ENCODE assay signal across 10 mouse cellular contexts in genomic region chr1:132366937-132367336, GRCm38 (mm10). TPM values are rescaled to one million over a fixed set of nuclear protein-coding genes. Genes with fewer than 3 reads are reported as not detected.
A peak's percentile ranks its signal among the peaks of the same experiment; 100 is the strongest.
DNase-seq lines count a peak whose midpoint lies in the region; ATAC-seq and TF ChIP-seq lines count a peak whose summit lies in the region.
"Had no signal": no experiment of that assay in that cellular context is flagged by ENCODE, and none has a peak within 500 bp of the region (broad histone marks: within the 10 kb centered on the region; RNA-seq: fewer than 3 reads in every experiment).

No protein-coding gene starts in this region.

- peaks cover 97% of the 10 kb centered on the region for H3K36me3 ChIP-seq in erythroblast, embryonic 14.5 days (ENCODE audit: control insufficient read depth)
- H3K36me3 ChIP-seq in lung, postnatal 0 days (ENCODE audit: insufficient read depth, low read length): no peaks in the 10 kb centered on the region
- H3K36me3 ChIP-seq in hindbrain, embryonic 12.5 days: peaks cover 10% of the 10 kb centered on the region
- no peaks in the 10 kb centered on the region for H3K36me3 ChIP-seq in midbrain, embryonic 15.5 days (replicated peaks)
- H3K36me3 ChIP-seq in kidney, embryonic 16.5 days (ENCODE audit: insufficient read depth, low read length): no peaks in the 10 kb centered on the region

- ATAC-seq in erythroblast, adult 5-6 weeks (replicated peaks; ENCODE audit: low FRiP score, poor library complexity, severe bottlenecking): no peak
- ATAC-seq in lung, postnatal 0 days: no peak
- 0 out of 2 replicates have a peak, but pooled peaks have one; percentile 23 for ATAC-seq in hindbrain, embryonic 12.5 days (ENCODE audit: low FRiP score)
- ATAC-seq in midbrain, embryonic 15.5 days (replicated peaks): 0 out of 2 replicates have a peak, but pooled peaks have one; percentile 11
- ATAC-seq in kidney, embryonic 16.5 days (ENCODE audit: low FRiP score, low TSS enrichment): no peak

- no peak overlapping the region for H3K9ac ChIP-seq in lung, postnatal 0 days (replicated peaks; ENCODE audit: low read depth)
- H3K9ac ChIP-seq in hindbrain, embryonic 12.5 days: peak overlapping the region; percentile 46
- no peak overlapping the region for H3K9ac ChIP-seq in midbrain, embryonic 15.5 days
- H3K9ac ChIP-seq in kidney, embryonic 16.5 days (replicated peaks; ENCODE audit: low read length): no peak overlapping the region

- peak overlapping the region; percentile 77 for H3K4me3 ChIP-seq in erythroblast, embryonic 14.5 days (replicated peaks)
- H3K4me3 ChIP-seq in lung, postnatal 0 days (ENCODE audit: low read depth, low read length): peak overlapping the region; percentile 19; the same call in 1 of the 2 replicates
- peak overlapping the region; percentile 4; the same call in 1 of the 2 replicates for H3K4me3 ChIP-seq in hindbrain, embryonic 12.5 days
- H3K4me3 ChIP-seq in midbrain, embryonic 15.5 days: no peak overlapping the region
- no peak overlapping the region for H3K4me3 ChIP-seq in kidney, embryonic 16.5 days (ENCODE audit: low read length)

- no peak for TF ChIP-seq EP300 in lung, postnatal 0 days (IDR thresholded peaks at IDR 0.05)

- H3K4me2 ChIP-seq in lung, postnatal 0 days (replicated peaks; ENCODE audit: low read depth, low read length): peak overlapping the region; percentile 35
- no peak overlapping the region for H3K4me2 ChIP-seq in hindbrain, embryonic 12.5 days (replicated peaks)
- no peak overlapping the region for H3K4me2 ChIP-seq in midbrain, embryonic 15.5 days
- H3K4me2 ChIP-seq in kidney, embryonic 16.5 days (replicated peaks; ENCODE audit: low read depth, low read length): no peak overlapping the region

- H3K27ac ChIP-seq in lung, postnatal 0 days (ENCODE audit: low read length): no peak overlapping the region
- peak overlapping the region; percentile 30; the same call in 1 of the 2 replicates for H3K27ac ChIP-seq in hindbrain, embryonic 12.5 days
- no peak overlapping the region for H3K27ac ChIP-seq in midbrain, embryonic 15.5 days
- no peak overlapping the region for H3K27ac ChIP-seq in kidney, embryonic 16.5 days (ENCODE audit: low read length)
- H3K27ac ChIP-seq: kidney, postnatal 0 days had no signal

- H3K9me3 ChIP-seq in erythroblast, embryonic 14.5 days (ENCODE audit: control insufficient read depth, low read length): no peaks in the 10 kb centered on the region
- H3K9me3 ChIP-seq in lung, postnatal 0 days (ENCODE audit: low read length): no peaks in the 10 kb centered on the region
- H3K9me3 ChIP-seq in hindbrain, embryonic 12.5 days (replicated peaks): no peaks in the 10 kb centered on the region
- H3K9me3 ChIP-seq in midbrain, embryonic 15.5 days: no peaks in the 10 kb centered on the region
- H3K9me3 ChIP-seq in kidney, embryonic 16.5 days (ENCODE audit: low read length): no peaks in the 10 kb centered on the region

- no peak for TF ChIP-seq CTCF in lung, postnatal 0 days (IDR thresholded peaks at IDR 0.05)

- DNase-seq in lung, postnatal 0 days (ENCODE audit: low spot score): no peak
- no peak for DNase-seq in lung, adult 18-20 months
- no peak for DNase-seq in adrenal gland, postnatal 25 days

- WGBS in lung, postnatal 0 days: 86% methylated on average over 6 of the region's 6 CpGs
- 72% methylated on average over 6 of the region's 6 CpGs for WGBS in hindbrain, embryonic 12.5 days
- WGBS in midbrain, embryonic 15.5 days: 60% methylated on average over 6 of the region's 6 CpGs
- WGBS in kidney, embryonic 16.5 days: 70% methylated on average over 6 of the region's 6 CpGs

- H3K27me3 ChIP-seq in erythroblast, embryonic 14.5 days (ENCODE audit: control insufficient read depth): no peaks in the 10 kb centered on the region
- H3K27me3 ChIP-seq in lung, postnatal 0 days (replicated peaks; ENCODE audit: insufficient read depth, low read length): no peaks in the 10 kb centered on the region
- H3K27me3 ChIP-seq in hindbrain, embryonic 12.5 days: no peaks in the 10 kb centered on the region
- no peaks in the 10 kb centered on the region for H3K27me3 ChIP-seq in midbrain, embryonic 15.5 days (replicated peaks)
- H3K27me3 ChIP-seq in kidney, embryonic 16.5 days (ENCODE audit: insufficient read depth, low read length): no peaks in the 10 kb centered on the region
- H3K27me3 ChIP-seq: Patski had no signal

- peaks cover 86% of the 10 kb centered on the region for H3K4me1 ChIP-seq in erythroblast, embryonic 14.5 days (ENCODE audit: control insufficient read depth)
- H3K4me1 ChIP-seq in lung, postnatal 0 days (ENCODE audit: insufficient read depth, low read depth, low read length): peaks cover 14% of the 10 kb centered on the region
- peaks cover 31% of the 10 kb centered on the region for H3K4me1 ChIP-seq in hindbrain, embryonic 12.5 days
- peaks cover 32% of the 10 kb centered on the region for H3K4me1 ChIP-seq in midbrain, embryonic 15.5 days
- H3K4me1 ChIP-seq in kidney, embryonic 16.5 days (ENCODE audit: insufficient read depth, low read length): peaks cover 15% of the 10 kb centered on the region

RNA-seq across cellular contexts. Expression of gene Tmcc2, which starts 24.1 kb away (rescaled TPM):
- 409 and 495 TPM in 2 replicates for polyA plus RNA-seq in erythroblast, embryonic 14.5 days (2012)
- 2,859 and 3,164 TPM in 2 replicates for total RNA-seq in erythroblast, adult 5-6 weeks (2015; ENCODE audit: low replicate concordance)
- 5,593 and 6,096 TPM in 2 replicates for total RNA-seq in erythroblast, adult 5-6 weeks (2017; ENCODE audit: low replicate concordance)
- polyA plus RNA-seq in lung, postnatal 0 days (2015; fragmentation: Nextera tagmentation; extraction: Ambion mirVana): 28.8 and 37.2 TPM in 2 replicates
- polyA plus RNA-seq in hindbrain, embryonic 12.5 days (2016; fragmentation: Nextera tagmentation; extraction: Ambion mirVana): 36.3 and 37.8 TPM in 2 replicates
- polyA plus RNA-seq in midbrain, embryonic 15.5 days (2015; fragmentation: Nextera tagmentation; extraction: Ambion mirVana): 38.4 and 39.4 TPM in 2 replicates
- 8.3 and 8.6 TPM in 2 replicates for polyA plus RNA-seq in kidney, embryonic 16.5 days (2015; fragmentation: Nextera tagmentation; extraction: Ambion mirVana)
- total RNA-seq in adrenal gland, postnatal 25 days (2021): 8.4 and 8.6 TPM in 2 replicates

RNA-seq across cellular contexts. Expression of gene Dstyk, which starts 50.4 kb away (rescaled TPM):
- polyA plus RNA-seq in erythroblast, embryonic 14.5 days (2012): 0.07 and 0.09 TPM in 2 replicates
- total RNA-seq in erythroblast, adult 5-6 weeks (2015; ENCODE audit: low replicate concordance): 36.8 and 37.3 TPM in 2 replicates
- total RNA-seq in erythroblast, adult 5-6 weeks (2017; ENCODE audit: low replicate concordance): 46.4 and 59.1 TPM in 2 replicates
- 12.2 and 14.4 TPM in 2 replicates for polyA plus RNA-seq in lung, postnatal 0 days (2015; fragmentation: Nextera tagmentation; extraction: Ambion mirVana)
- 14.3 and 14.6 TPM in 2 replicates for polyA plus RNA-seq in hindbrain, embryonic 12.5 days (2016; fragmentation: Nextera tagmentation; extraction: Ambion mirVana)
- polyA plus RNA-seq in midbrain, embryonic 15.5 days (2015; fragmentation: Nextera tagmentation; extraction: Ambion mirVana): 12.1 and 12.4 TPM in 2 replicates
- 16.9 and 18.6 TPM in 2 replicates for polyA plus RNA-seq in kidney, embryonic 16.5 days (2015; fragmentation: Nextera tagmentation; extraction: Ambion mirVana)
- total RNA-seq in adrenal gland, postnatal 25 days (2021): 20.7 and 26.8 TPM in 2 replicates

RNA-seq across cellular contexts. Expression of gene Nuak2, which starts 51.0 kb away (rescaled TPM):
- polyA plus RNA-seq in erythroblast, embryonic 14.5 days (2012): 0.02 TPM in 1 of 2 replicates, not detected in the other
- total RNA-seq in erythroblast, adult 5-6 weeks (2015; ENCODE audit: low replicate concordance): 4.4 and 7.7 TPM in 2 replicates
- total RNA-seq in erythroblast, adult 5-6 weeks (2017; ENCODE audit: low replicate concordance): 1.8 and 3.7 TPM in 2 replicates
- 11.9 and 12.1 TPM in 2 replicates for polyA plus RNA-seq in lung, postnatal 0 days (2015; fragmentation: Nextera tagmentation; extraction: Ambion mirVana)
- 29.7 and 30.0 TPM in 2 replicates for polyA plus RNA-seq in hindbrain, embryonic 12.5 days (2016; fragmentation: Nextera tagmentation; extraction: Ambion mirVana)
- polyA plus RNA-seq in midbrain, embryonic 15.5 days (2015; fragmentation: Nextera tagmentation; extraction: Ambion mirVana): 26.1 and 27.9 TPM in 2 replicates
- polyA plus RNA-seq in kidney, embryonic 16.5 days (2015; fragmentation: Nextera tagmentation; extraction: Ambion mirVana): 4.3 and 5.5 TPM in 2 replicates
- total RNA-seq in adrenal gland, postnatal 25 days (2021): 2.4 and 4.8 TPM in 2 replicates

Comparison
In these comparisons a context has a peak if more than half of its experiments do, and no peak if none do; other contexts are left out.
1. H3K4me3 ChIP-seq: peak in erythroblast, embryonic 14.5 days (single experiment), lung, postnatal 0 days (single experiment) and hindbrain, embryonic 12.5 days (single experiment); none in midbrain, embryonic 15.5 days (single experiment) and kidney, embryonic 16.5 days (single experiment).
2. ATAC-seq: peak in hindbrain, embryonic 12.5 days (single experiment) and midbrain, embryonic 15.5 days (single experiment); none in erythroblast, adult 5-6 weeks (single experiment), lung, postnatal 0 days (single experiment) and kidney, embryonic 16.5 days (single experiment).
3. RNA of gene Tmcc2, which starts 24.1 kb away (polyA plus RNA-seq): 409 to 495 TPM in erythroblast, embryonic 14.5 days; 38.4 to 39.4 TPM in midbrain, embryonic 15.5 days, 36.3 to 37.8 TPM in hindbrain, embryonic 12.5 days, 28.8 to 37.2 TPM in lung, postnatal 0 days and 8.3 to 8.6 TPM in kidney, embryonic 16.5 days; every median in the first group is over 10 times any median in the second.
4. RNA of gene Dstyk, which starts 50.4 kb away (polyA plus RNA-seq): 16.9 to 18.6 TPM in kidney, embryonic 16.5 days, 14.3 to 14.6 TPM in hindbrain, embryonic 12.5 days, 12.1 to 12.4 TPM in midbrain, embryonic 15.5 days and 12.2 to 14.4 TPM in lung, postnatal 0 days; 0.07 to 0.09 TPM in erythroblast, embryonic 14.5 days; every median in the first group is over 10 times any median in the second.